Mouse (Mus musculus) olfactory bulb, adult 2 months (tissue): Measurements from ENCODE around the gene Arhgap6. TPM values are rescaled to one million over a fixed set of nuclear protein-coding genes. Genes with fewer than 3 reads are reported as not detected.
"Not testable (repeated sequence)": the region's sequence is repeated elsewhere in the genome, so short reads cannot be mapped to it uniquely, and the experiment has no call there.

ENCODE experiments used
- H3K27ac ChIP-seq: fragments of 200-500 bp; 2 replicates; pipeline ENCODE4 v1.5.1; 2012; ENCODE audit warnings: low read depth, low read length; ENCODE audit not compliant: insufficient read depth
- H3K4me1 ChIP-seq: fragments of 200-500 bp; 2 replicates; pipeline ENCODE4 v1.6.1; 2012; ENCODE audit warnings: low read length; ENCODE audit not compliant: control insufficient read depth, insufficient read depth
- H3K4me3 ChIP-seq: fragments of 200-500 bp; 2 replicates; pipeline ENCODE4 v1.5.1; 2012; ENCODE audit warnings: mild to moderate bottlenecking, low read depth, low read length, moderate library complexity; ENCODE audit not compliant: insufficient read depth
- CTCF ChIP-seq: fragments of 200-500 bp; IDR thresholded peaks from 2 replicates; pipeline ENCODE4 v1.5.1; 2012; ENCODE audit warnings: low read depth, mild to moderate bottlenecking, low read length, moderate library complexity; ENCODE audit not compliant: insufficient read depth
- POLR2A ChIP-seq: fragments of 200-500 bp; IDR thresholded peaks from 2 replicates; pipeline ENCODE4 v1.6.1; 2012; ENCODE audit warnings: mild to moderate bottlenecking, low read depth, low read length, moderate library complexity; ENCODE audit not compliant: insufficient read depth
- WGBS: fragments of 180-500 bp; shearing (Covaris S2); methylation state at CpG from one replicate; pipeline ENCODE4 v1.1.7; 2018; 5-methylcytosine and 5-hydroxymethylcytosine counted together
- polyA plus RNA-seq: library from polyadenylated mRNA; stranded (reverse); fragments of >200 nt; gene quantifications from 2 replicates; pipeline ENCODE4 v1.2.4, GENCODE M21; 2012; ENCODE audit warnings: low replicate concordance; ENCODE audit not compliant: missing spikeins, insufficient read depth, insufficient read length

The Arhgap6 gene
- polyA plus RNA-seq, 1 experiment: not detected

GRCm38 (mm10) chrX:169308559-169308958 lies 513.7 kb downstream of the Arhgap6 start:
- H3K4me3 ChIP-seq: no peak overlapping the region
- 91% methylated on average over 3 of the region's 3 CpGs for WGBS
- TF ChIP-seq CTCF: no peak
- TF ChIP-seq POLR2A: no peak
- H3K4me1 ChIP-seq: no peaks in the 10 kb centered on the region
- no peak overlapping the region for H3K27ac ChIP-seq

- TF ChIP-seq POLR2A (no peak), CTCF (no peak)
Measured at GRCm38 (mm10) chrX:169319066-169319760, 524.3 kb downstream of the Arhgap6 start.

DNA sequence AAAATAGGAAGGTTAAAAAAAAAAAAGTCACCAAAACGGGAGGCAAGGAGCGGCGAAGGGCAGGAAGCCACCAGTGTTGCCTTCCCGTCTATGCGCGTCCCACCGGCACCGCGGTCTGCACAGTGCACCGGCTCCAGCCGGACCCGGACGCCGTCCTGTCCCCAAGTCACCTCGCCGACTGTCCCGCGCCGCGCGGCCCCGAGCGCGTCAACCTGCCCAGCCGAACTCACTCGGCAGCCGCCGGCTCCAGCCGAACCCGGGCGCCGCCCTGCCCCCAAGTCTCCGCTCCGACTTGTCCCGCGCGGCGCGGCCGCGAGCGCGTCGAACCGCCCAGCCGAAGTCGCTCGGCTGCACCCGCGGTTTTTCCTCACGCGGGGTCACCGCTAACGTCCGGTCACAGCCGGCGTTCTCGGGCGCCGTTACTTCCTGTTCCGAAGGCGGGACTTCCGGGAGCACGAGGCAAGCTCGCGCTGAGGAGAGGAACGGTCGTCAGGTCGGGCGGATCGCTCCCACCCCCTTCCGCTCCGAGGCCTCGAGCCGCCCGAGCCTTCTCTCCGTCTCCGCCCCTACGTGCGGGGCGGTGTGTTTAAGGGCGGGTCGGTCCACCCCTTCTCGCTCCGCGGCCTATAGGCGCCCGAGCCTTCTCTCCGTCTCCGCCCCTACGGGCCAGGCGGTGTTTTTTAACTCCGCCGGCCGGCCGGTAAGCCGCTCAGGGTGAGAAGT lies 525.2 kb downstream of the Arhgap6 start, which contains the start of gene Hccs:
TSS of gene Hccs (minus strand) at position 428 of the 723 bp plus-strand sequence.
- peak within 1 kb of the TSS; percentile 86 for H3K4me3 ChIP-seq
- TF ChIP-seq CTCF: no peak
- TF ChIP-seq POLR2A: no peak
- 27% methylated on average over 93 of the region's 97 CpGs for WGBS

More at GRCm38 (mm10) chrX:169319066-169319760, 524.3 kb downstream of the Arhgap6 start:
- H3K4me1 ChIP-seq: no peaks in the 10 kb centered on the region
- 28% methylated on average over 12 of the region's 12 CpGs for WGBS
- peak overlapping the region; percentile 86 for H3K4me3 ChIP-seq
- 0 out of 2 replicates have a peak overlapping the region, but pooled peaks have one; percentile 29 for H3K27ac ChIP-seq

GRCm38 (mm10) chrX:169320668-169321005 lies 525.7 kb downstream of the Arhgap6 start:
- not testable (repeated sequence) for H3K27ac ChIP-seq, H3K4me1 ChIP-seq
- WGBS: 21% methylated on average over 15 of the region's 15 CpGs
- peak overlapping the region; percentile 86 for H3K4me3 ChIP-seq

More for the DNA sequence above, 525.2 kb downstream of the Arhgap6 start, which contains the start of gene Hccs:
- H3K27ac ChIP-seq: peak within 1 kb of the TSS; percentile 33; the same call in 1 of the 2 replicates
- H3K4me1 ChIP-seq: no peaks in the 10 kb centered on the region

DNA sequence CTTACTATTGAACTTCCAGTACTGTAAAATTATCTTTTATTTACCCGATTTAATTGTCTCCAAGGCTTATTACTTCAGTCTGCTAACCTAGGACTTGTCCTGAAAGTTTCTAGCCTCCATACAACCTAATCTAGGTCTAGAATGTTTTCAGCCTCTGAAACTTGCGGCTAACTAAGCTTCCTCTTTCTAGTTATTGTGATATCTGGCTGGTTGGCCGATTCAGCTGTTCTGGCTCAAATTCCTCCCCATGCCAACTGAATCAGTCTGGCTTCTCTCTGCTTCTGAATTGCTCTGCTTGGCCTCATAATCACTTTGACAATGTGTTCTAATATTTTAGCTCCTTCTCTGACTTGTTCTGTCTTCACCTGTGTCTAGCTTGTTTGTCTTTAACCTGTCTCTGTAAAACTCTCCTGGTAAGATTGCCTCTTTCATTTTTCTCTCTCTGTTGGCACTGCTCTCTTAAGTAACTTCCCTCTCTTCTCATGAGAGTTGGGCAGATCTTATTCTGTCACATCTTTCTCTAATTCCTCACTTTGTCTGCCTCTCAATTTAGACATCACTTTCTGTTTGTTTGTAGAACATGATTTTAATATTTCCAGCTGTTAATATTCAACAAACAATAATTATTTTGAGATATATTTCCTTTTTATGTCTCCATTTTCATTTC lies 531.2 kb downstream of the Arhgap6 start:
- H3K27ac ChIP-seq: no peak overlapping the region

GRCm38 (mm10) chrX:169332264-169332663 lies 537.4 kb downstream of the Arhgap6 start:
- Histone ChIP-seq H3K27ac (no peak overlapping the region), H3K4me1 (no peaks in the 10 kb centered on the region), H3K4me3 (no peak overlapping the region)
- WGBS: 31% methylated on average over 3 of the region's 3 CpGs
- no peak for TF ChIP-seq POLR2A
- TF ChIP-seq CTCF: no peak

More for the DNA sequence above, 531.2 kb downstream of the Arhgap6 start:
- H3K4me1 ChIP-seq: no peaks in the 10 kb centered on the region
- WGBS: 62% methylated on average over 3 of the region's 3 CpGs
- TF ChIP-seq CTCF (no peak), POLR2A (no peak)
- H3K4me3 ChIP-seq: no peak overlapping the region

GRCm38 (mm10) chrX:169337559-169337958 lies 542.7 kb downstream of the Arhgap6 start:
- H3K27ac ChIP-seq: no peak overlapping the region
- TF ChIP-seq POLR2A (no peak), CTCF (no peak)
- no peaks in the 10 kb centered on the region for H3K4me1 ChIP-seq
- no peak overlapping the region for H3K4me3 ChIP-seq

DNA sequence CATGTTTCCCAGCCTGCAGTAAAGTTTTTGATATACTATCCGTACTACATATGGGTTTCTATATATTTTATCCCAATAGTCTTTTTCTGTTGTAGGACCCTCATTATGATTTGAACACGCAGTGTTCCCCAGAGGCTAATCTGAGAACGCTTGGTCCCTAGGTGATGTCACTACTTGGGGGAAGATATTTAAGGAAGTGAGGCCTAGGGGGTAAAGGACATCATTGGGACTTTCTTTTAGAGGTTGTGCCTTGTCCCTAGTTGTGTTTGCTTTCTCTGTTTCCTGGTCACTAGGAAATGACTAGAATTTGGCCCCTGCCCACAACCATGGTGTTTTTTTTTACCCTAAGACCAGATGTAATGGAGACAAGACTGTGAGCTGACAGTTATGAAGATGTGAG lies 543.3 kb downstream of the Arhgap6 start:
- Histone ChIP-seq H3K4me1 (no peaks in the 10 kb centered on the region), H3K27ac (no peak overlapping the region), H3K4me3 (no peak overlapping the region)
- TF ChIP-seq CTCF (no peak), POLR2A (no peak)
- WGBS: 84% methylated on average over 3 of the region's 3 CpGs

Other genes with a start within 250 kb of the Arhgap6 start
- gene Frmpd4, start 217.9 kb upstream of the Arhgap6 start, polyA plus RNA-seq: not detected in 2 replicates
- gene Msl3, start 121.2 kb upstream of the Arhgap6 start, polyA plus RNA-seq: not detected in 2 replicates